Mouse (Mus musculus) left cerebral cortex, adult 2 months (tissue): ENCODE measurements around the gene Hist1h2ba. TPM values are rescaled to one million over a fixed set of nuclear protein-coding genes. Genes with fewer than 3 reads are reported as not detected.

Source experiments
- DNase-seq, 2 experiments: peaks; one replicate each; pipeline ENCODE4 v3.0.0; 2021 to 2022; ENCODE audit warnings: low spot score in 2 of 2, mixed read lengths in 1 of 2; ENCODE audit errors: extremely low spot score in 1 of 2
- H3K27ac ChIP-seq: fragments of 200-600 bp; 2 replicates; pipeline ENCODE4 v1.8.1; 2022
- H3K4me3 ChIP-seq: fragments of 200-600 bp; 2 replicates; pipeline ENCODE4 v1.8.1; 2022
- CTCF ChIP-seq: fragments of 200-600 bp; IDR thresholded peaks from 2 replicates; pipeline ENCODE4 v1.8.1; 2022; ENCODE audit warnings: antibody characterized with exemption, mild to moderate bottlenecking, moderate library complexity
- intact Hi-C: fragments of 180-260 bp; cut with DNase I; formaldehyde crosslinking; loops from one replicate; pipeline ENCODE4 v1.15.1; 2025
- total RNA-seq, 2 experiments: library from RNA; stranded (reverse); gene quantifications; 2 replicates each; pipeline ENCODE4 v1.2.3; 2021

Gene Hist1h2ba
- total RNA-seq, 2 experiments from 2014 or later: not detected

DNA sequence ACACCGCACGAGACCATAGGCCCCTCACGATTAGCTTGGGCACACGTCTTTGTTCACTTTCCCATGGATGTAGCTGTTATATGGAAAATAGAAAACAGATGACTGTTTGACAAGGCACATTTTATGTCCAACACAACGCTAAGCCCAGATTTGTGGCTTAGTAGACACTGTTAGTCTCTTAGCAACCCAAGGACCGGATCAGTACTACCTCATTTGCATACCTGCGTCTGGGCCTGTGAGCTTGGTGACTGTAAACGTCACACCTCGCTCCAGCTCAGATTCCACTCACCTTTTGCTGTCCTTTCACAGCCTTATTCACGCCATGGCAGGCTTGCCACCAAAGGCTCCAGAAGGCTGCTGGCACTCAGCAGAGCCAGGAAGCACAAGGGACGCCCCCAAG is 3.1 kb downstream of the Hist1h2ba start:
- TF ChIP-seq CTCF: no peak
- intact Hi-C loops: no loop called here
- DNase-seq: no peak

DNA sequence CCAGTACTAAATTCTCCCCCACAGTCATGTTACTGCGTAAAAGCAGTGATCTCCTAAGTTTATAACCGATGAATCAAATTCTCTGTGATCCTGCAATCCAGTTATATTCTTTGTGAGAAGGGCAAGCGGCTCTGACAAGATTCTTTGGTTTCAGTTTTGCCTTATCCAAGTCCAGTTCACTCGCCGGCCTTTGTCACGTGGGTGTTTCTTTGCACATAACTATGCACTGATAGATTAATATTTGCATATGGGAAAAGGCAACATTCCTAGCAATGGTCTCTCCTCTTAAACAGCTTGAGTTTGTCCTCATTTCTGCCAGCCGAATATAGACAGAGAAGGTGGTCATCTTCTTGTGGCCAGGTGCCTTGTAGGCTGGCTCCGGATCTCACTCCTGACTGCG is 3.5 kb downstream of the Hist1h2ba start:
- no peak for DNase-seq
- Histone ChIP-seq H3K27ac (no peak overlapping the region), H3K4me3 (no peak overlapping the region)
- TF ChIP-seq CTCF: no peak
- intact Hi-C loops: no loop called here

More for the DNA sequence above, 3.1 kb downstream of the Hist1h2ba start:
- H3K27ac ChIP-seq: no peak overlapping the region
- H3K4me3 ChIP-seq: no peak overlapping the region

DNA sequence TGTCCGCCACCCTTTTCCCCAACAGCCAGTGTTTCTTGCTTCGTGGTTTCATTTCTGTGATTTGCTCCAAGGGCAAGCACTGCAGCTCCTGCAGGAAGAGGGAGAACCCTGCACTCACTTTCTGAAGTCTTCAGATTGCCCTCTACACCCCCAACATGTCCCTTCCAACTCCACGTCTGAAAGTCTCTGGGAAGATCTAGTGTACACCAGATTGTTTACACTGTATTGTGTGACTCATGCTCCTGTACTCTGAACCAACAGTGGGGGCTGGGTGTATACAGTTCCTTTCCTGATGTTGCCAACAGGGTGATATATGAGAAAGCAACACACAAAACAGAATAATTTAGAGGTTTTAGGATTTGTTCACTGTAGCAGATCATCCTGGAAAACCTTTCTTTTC is 5.3 kb downstream of the Hist1h2ba start:
- DNase-seq: no peak
- Histone ChIP-seq H3K4me3 (no peak overlapping the region), H3K27ac (no peak overlapping the region)
- TF ChIP-seq CTCF: no peak
- intact Hi-C loops: no loop called here

DNA sequence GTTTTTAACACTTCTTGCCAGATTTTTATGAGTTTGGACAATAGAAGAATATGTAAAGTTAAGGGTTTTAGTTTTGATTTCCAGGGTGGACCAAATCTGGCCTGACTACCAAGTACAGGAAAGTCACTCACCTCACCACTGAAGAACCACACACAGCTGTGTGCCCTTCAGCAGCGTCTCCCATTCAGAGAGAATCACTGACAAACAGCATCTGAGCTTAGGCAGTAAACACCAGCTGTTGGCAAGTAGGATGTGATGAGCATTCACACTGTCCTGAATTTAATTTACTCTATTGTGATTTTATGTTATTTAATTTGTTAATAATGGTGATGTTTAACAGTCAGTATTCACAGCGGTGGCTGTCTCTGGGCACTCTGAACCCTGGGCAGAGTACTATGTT is 8.2 kb downstream of the Hist1h2ba start:
- no peak for TF ChIP-seq CTCF
- DNase-seq: no peak
- intact Hi-C loops: no loop called here
- H3K27ac ChIP-seq: no peak overlapping the region
- H3K4me3 ChIP-seq: no peak overlapping the region

DNA sequence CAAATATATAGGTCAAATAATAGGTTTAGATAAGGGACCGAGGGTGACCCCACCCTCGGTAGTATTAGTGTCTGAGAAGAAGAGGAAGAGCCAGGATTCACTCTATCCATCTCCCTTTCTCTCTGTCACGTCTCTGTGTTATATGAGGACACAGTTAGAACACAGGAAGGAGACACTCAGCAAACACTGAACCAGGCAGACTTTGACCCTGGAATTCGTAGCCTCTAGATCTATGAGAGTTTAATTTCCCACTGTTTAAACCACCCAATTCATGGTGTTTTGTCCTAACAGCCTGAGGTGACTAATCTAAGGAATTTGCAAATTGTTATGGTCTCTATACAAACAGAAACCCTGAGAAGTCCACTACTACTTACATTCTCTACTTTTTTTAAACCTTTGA is 16.3 kb downstream of the Hist1h2ba start:
- intact Hi-C loops: no loop called here
- no peak for DNase-seq
- H3K4me3 ChIP-seq: no peak overlapping the region
- no peak for TF ChIP-seq CTCF
- H3K27ac ChIP-seq: no peak overlapping the region

DNA sequence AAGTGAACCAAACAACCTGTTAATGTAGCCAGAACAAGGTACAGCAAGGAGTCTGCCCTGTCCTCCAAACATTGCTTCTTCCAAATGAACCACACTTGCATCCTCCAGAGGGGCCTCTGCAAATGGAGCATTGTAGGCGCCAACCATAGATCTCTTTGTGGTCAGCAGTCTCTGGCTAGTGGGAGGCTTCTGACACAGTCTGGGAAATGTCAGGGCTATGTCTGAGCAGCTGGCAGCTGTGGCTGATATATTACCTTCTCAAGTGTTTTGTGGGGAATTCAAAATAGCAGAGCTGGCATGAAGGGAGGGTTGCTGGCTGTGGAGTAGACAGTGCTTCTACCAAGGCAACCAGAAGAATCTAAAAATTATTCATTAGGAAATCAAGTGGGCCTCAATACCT is 17.8 kb downstream of the Hist1h2ba start:
- TF ChIP-seq CTCF: no peak
- intact Hi-C loops: no loop called here
- H3K4me3 ChIP-seq: no peak overlapping the region
- H3K27ac ChIP-seq: no peak overlapping the region
- DNase-seq: no peak

DNA sequence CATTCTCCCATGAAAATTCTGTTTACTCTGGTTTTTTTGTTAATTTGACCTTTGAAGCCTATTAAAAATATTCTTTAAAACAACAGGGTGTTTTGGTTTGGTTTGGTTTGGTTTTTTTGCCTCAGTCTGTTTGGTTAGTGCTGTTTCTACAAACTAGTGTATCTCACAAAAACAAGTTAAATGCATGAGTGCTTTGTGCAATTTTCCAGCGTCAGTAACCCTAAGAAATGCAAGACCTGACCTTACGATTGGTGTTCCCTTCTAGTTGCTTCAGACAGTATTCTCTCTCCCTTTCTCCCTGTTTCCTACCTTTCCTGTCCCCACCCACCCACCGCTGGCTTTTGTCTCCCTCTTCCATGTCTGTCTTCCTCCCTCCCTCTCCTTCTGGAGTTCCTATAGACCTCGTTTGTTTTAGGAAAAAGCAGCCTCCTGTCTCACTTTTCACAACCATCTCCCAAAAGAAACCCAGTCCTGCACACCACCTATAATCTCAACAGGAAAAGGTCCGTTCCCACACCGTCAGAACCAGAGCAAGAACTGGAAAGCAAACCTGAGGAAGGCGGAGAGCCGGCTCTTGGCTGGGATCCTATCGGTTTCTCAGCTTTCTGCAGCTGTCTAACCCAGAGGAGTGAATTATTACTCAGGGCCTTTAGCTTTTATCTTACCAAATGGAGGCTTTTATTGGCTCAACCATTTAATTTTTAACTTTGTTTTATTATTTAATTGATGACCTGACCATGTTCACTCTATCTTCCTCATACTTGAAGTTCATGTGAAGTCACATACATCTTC is 19.4 kb downstream of the Hist1h2ba start, which contains the start of gene Slc17a4:
Gene Slc17a4, minus strand, starts transcription at position 634 of the 792 bp plus-strand sequence.
- H3K4me3 ChIP-seq: no peak within 1 kb of the TSS
- no peak for TF ChIP-seq CTCF

DNA sequence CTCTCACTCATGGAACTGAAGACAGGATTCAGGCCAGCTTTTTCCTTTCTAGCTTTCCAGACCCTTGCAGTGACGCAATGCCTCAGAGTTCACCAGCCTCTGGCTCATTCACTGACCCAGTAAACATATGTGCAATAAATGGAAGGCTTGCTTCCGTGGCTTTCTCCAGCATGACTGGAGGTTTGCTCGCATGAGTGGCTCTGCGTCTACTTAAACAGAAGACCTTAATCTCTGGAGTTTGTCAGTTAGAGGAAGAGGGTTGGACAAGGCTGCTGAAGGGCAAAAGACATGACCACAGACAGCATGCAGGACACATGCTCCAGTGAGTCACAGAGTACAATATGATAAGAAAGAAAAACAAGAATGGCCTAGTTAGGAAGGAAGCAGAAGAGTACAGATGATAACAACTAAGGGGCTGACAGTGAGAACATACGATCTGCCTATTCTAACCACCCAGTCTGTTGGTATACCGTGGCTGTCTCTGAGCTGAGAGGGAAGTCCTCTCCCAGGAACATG is 20.1 kb downstream of the Hist1h2ba start:
- TF ChIP-seq CTCF: no peak
- DNase-seq: no peak
- Histone ChIP-seq H3K4me3 (no peak overlapping the region), H3K27ac (no peak overlapping the region)
- intact Hi-C loops: no loop called here

More for the DNA sequence above, 19.4 kb downstream of the Hist1h2ba start, which contains the start of gene Slc17a4:
- intact Hi-C loops: no loop called here
- DNase-seq: no peak
- H3K27ac ChIP-seq: no peak within 1 kb of the TSS

DNA sequence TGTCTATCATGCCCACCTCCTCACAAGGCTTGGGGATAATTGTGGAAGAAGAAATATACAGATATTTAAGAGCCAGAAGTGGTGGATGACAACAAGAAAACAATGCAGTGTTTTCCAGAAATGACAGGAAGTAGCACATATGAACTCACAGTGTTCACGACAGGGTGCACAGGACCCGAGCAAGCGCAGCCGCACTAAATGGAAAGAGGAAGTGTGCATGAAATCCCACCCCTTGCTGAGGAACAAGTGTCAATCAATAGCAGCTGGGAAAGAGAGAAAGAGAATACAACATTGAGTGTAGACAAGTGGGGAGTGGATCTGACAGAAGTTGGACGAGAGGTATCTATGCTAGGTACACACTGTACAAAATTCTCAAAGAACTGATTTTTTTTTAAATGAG is 22.6 kb downstream of the Hist1h2ba start:
- TF ChIP-seq CTCF: no peak
- DNase-seq: no peak
- no peak overlapping the region for H3K4me3 ChIP-seq
- H3K27ac ChIP-seq: no peak overlapping the region
- intact Hi-C loops: no loop called here

DNA sequence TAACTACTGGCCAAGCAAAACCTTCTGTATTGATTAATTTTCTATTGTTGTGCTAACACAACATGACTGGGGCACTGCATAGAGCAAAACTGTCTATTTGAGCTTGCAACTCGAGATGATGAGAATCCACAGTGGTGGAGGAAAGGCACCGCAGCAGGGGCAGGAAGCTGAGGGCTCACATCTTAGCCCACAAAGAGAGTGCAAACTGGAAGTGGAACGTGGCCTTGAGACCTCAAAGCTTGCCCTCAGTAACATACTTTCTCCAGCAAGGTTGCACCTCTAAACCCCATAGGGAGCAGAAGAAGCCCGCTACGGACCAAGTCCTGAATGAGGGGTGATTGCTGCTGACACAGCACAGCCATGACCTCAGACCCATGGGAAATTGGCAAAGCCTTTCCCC is 23.8 kb downstream of the Hist1h2ba start:
- no peak overlapping the region for H3K4me3 ChIP-seq
- TF ChIP-seq CTCF: no peak
- no peak overlapping the region for H3K27ac ChIP-seq
- intact Hi-C loops: no loop called here
- DNase-seq: no peak

DNA sequence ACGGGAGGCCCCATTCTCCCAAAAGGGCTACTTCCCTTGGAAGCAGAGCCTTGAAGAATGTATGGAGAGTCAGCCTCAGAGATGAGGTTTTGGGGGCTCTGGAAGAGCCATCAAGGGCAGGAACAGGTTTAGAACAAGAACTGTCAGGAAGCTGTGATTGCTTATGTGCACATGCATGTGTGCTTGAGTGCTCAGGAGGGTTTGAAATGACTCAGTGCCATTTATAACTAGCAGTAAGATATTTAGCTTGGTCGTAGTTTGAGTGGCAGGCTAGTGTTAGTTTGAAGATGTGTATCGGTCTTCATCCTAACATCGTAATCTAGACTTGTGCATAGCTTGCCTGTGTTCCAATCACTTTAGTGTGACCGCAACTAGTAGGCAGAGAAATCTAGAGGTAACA is 27.1 kb downstream of the Hist1h2ba start:
- no peak for TF ChIP-seq CTCF
- Histone ChIP-seq H3K27ac (no peak overlapping the region), H3K4me3 (no peak overlapping the region)
- DNase-seq: no peak
- intact Hi-C loops: no loop called here

DNA sequence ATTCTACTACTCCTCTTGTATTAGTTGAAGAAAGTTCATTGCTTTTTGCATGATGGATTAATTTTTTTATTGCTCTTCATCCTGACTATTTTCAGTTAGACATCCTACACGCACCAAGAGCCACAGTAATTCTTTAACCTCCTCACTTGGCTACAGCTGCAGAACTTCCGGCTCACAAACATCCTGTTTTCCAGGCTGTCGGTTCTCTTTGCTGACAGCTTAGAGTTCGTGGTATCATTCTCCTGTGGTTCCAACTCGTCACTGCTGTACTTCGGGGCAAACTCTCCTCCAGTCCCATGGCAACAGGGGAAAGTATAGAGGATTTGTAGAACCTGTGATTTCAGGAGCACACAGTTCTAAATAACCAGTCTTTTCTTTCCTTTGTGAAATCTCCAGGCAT is 35.7 kb downstream of the Hist1h2ba start:
- DNase-seq: no peak
- intact Hi-C loops: no loop called here
- no peak overlapping the region for H3K27ac ChIP-seq
- TF ChIP-seq CTCF: no peak
- no peak overlapping the region for H3K4me3 ChIP-seq

DNA sequence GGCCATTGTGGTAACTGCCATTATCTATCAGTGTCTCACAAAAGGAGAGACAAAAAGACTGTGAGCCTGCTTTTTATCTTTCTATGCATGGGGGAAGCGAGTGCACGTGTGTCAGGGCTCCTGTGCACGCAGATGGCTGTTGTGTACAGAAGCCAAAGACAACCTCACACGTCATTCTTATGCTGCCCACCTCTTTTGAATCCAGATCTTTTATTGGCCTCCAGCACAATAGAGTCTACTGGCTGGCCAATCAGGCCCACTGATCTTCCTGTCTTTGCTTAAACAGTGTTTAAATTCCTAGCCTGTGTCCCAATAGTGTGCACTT is 40.7 kb downstream of the Hist1h2ba start:
- intact Hi-C loops: no loop called here
- no peak overlapping the region for H3K4me3 ChIP-seq
- no peak for TF ChIP-seq CTCF
- no peak overlapping the region for H3K27ac ChIP-seq
- DNase-seq: no peak
